Mouse (Mus musculus) thymus, adult 2 months (tissue): ENCODE data around the gene Izumo4.

Source experiments
- CTCF ChIP-seq: fragments of 200-500 bp; IDR thresholded peaks from 2 replicates; pipeline ENCODE4 v1.5.1; 2012; ENCODE audit warnings: mild to moderate bottlenecking, control low read depth, low read length, moderate library complexity, borderline replicate concordance; ENCODE audit not compliant: control insufficient read depth, poor library complexity, insufficient read depth; ENCODE audit errors: extremely low read depth
- POLR2A ChIP-seq: fragments of 200-500 bp; IDR thresholded peaks from 2 replicates; pipeline ENCODE4 v1.6.1; 2012; ENCODE audit warnings: mild to moderate bottlenecking, low read length, control low read depth, moderate library complexity; ENCODE audit not compliant: control insufficient read depth, poor library complexity, insufficient read depth; ENCODE audit errors: extremely low read depth

DNA sequence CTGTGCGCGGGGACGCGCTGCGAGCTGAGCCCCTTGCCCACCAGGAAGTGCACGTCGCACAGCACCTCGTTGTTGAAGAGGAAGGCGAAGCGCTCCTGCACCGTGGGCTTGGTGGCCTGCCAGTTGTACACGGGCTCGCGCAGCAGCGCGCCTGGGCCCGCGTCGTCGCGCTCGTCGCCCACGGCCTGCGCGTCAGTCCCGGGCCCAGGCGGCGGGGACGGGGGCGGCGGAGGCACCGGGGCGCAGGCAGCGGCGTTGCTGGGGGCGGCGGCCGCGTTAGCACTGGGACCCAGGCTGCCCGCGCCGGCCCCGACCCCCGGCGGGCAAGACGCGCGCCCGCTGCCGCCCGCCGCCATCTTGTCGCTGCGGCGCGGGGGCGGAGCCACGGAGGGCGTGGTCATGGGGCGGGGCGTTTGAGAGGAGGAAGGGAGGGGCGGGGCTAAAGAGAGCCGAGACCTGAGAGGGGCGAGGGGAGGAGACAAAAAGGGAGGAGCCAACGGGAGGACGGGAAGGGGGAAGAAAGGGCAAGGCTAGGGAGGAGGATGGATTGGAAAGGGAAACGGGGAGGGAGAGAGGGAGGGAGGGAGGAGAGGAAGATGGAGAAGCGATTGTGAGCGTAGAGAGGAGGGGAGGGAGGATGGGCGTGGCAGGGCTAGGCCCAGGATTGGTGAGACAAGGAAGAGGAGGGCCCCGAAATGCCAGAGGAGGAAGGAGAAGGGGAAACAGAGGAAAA, 45.7 kb upstream of the Izumo4 start:
- TF ChIP-seq CTCF (no peak), POLR2A (peak; percentile 95)
